In genomic region chr2:9386566-9386965, GRCm38 (mm10) we compare ENCODE assay signal across 14 mouse cellular contexts.
"Had no signal": no experiment of that assay in that cellular context is flagged by ENCODE, and none has a peak within 500 bp of the region (broad histone marks: within the 10 kb centered on the region; RNA-seq: fewer than 3 reads in every experiment).

No protein-coding gene starts in this region.

- H3K9me3 ChIP-seq: limb, embryonic 10.5 days; liver, embryonic 15.5 days; neural tube, embryonic 12.5 days had no signal

- H3K36me3 ChIP-seq: limb, embryonic 10.5 days; liver, embryonic 15.5 days; neural tube, embryonic 12.5 days had no signal

- ATAC-seq: lung, postnatal 0 days had no signal

- H3K27me3 ChIP-seq: liver, embryonic 15.5 days; neural tube, embryonic 12.5 days had no signal

- H3K4me1 ChIP-seq: limb, embryonic 10.5 days; liver, embryonic 15.5 days; neural tube, embryonic 12.5 days had no signal

- H3K4me3 ChIP-seq: limb, embryonic 10.5 days; liver, embryonic 15.5 days; neural tube, embryonic 12.5 days had no signal

- DNase-seq: kidney, postnatal 25 days; layer of hippocampus, adult 9-11 months; lung, adult 2 months; lung, postnatal 36 days; midbrain, embryonic 14.5 days; right cerebral cortex, postnatal 4 days; spleen, adult 18-20 months; thymus, adult 18-20 months; thymus, postnatal 14 days had no signal

- H3K4me2 ChIP-seq: liver, embryonic 11.5 days; liver, embryonic 15.5 days; neural tube, embryonic 12.5 days had no signal

- H3K9ac ChIP-seq: liver, embryonic 15.5 days; neural tube, embryonic 12.5 days had no signal

- H3K27ac ChIP-seq: limb, embryonic 10.5 days; liver, embryonic 15.5 days; neural tube, embryonic 12.5 days had no signal
